Mouse (Mus musculus) olfactory bulb, adult 2 months (tissue): ENCODE measurements around the gene Gad1.

Experiments used
- CTCF ChIP-seq: fragments of 200-500 bp; IDR thresholded peaks from 2 replicates; pipeline ENCODE4 v1.5.1; 2012; ENCODE audit warnings: low read depth, mild to moderate bottlenecking, low read length, moderate library complexity; ENCODE audit not compliant: insufficient read depth
- POLR2A ChIP-seq: fragments of 200-500 bp; IDR thresholded peaks from 2 replicates; pipeline ENCODE4 v1.6.1; 2012; ENCODE audit warnings: mild to moderate bottlenecking, low read depth, low read length, moderate library complexity; ENCODE audit not compliant: insufficient read depth

DNA sequence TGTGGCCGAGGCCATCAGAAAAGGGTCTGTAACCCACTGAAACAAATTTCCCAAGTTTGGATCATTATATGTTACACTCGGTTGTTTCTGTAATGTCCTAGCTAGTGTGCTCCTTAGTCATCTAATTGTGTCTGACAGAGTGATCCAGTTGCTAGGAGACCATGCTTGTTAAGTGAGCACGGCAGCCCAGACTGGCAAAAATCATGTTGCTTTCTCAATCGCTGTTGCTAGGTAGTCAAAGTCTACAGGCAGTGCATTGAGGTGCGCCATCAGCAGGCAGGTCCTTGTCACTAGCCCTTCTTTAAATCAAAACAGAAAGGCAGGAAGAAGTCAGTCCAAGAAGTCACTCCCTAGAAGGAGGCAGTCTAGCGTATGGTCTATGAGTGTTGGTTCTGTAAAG lies 39.6 kb downstream of the Gad1 start:
- no peak for TF ChIP-seq POLR2A
- no peak for TF ChIP-seq CTCF
